Comparison of ENCODE assay signal across 8 mouse cellular contexts in the genomic region with DNA sequence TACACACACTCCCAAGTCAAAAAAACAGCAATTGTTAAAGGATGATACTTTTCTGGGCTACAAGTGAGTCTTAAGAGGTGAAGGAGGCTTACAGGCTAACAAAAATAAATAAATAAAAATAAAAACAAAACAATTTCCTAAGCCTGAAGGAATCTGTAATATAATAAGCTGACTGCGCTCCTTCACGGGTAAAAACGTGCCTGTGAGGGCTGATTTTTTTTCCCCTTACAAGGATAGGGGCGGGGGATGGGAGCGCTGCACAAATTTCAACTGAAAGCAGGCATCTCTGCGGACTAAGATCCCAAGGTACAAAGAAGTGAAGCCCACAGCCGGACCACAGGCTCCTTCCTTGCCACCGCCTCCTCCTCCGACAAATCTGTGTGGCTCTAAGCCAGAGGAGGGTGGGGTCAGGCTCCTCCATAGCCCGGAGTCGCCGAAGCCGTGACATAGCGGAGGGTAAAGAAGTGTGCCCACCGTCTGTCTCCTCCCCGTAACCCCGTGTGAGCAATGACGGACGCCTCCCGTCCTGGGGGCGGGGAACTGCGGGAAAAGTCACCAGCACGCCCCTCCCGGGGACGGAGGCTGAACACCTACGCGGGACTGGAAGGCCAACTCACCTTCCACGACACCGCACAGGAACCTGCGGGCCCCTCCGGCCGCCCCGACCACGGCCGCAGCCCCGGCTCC. TPM values are rescaled to one million over a fixed set of nuclear protein-coding genes. Genes with fewer than 3 reads are reported as not detected.
DNase-seq lines count a peak whose midpoint lies in the region; ATAC-seq and TF ChIP-seq lines count a peak whose summit lies in the region.

No protein-coding gene starts in this region.

- TF ChIP-seq CTCF in Patski (IDR thresholded peaks at IDR 0.05), result no peak

- ATAC-seq in Patski, result peak; percentile 45
- ATAC-seq in hindbrain, embryonic 13.5 days (ENCODE audit: low FRiP score), result peak; percentile 43

- peak; percentile 10 for DNase-seq in Patski (ENCODE audit: low read depth, low spot score)
- DNase-seq in cerebellum, adult 9-11 months, result peak; percentile 84
- peak; percentile 49 to 56 for DNase-seq in frontal cortex, postnatal 14 days (ENCODE audit: low spot score in 2 of 2)
- DNase-seq in layer of hippocampus, postnatal 14 days (ENCODE audit: low spot score in 2 of 2), result peak; percentile 50 to 54
- DNase-seq in lung, postnatal 10 days, result peak; percentile 92
- peak; percentile 30 for DNase-seq in retina, adult 2 months (ENCODE audit: low read depth, low spot score)
- peak; percentile 65 to 80 for DNase-seq in thymus, postnatal 36 days

- peaks cover 40% of the 10 kb centered on the region for H3K4me1 ChIP-seq in hindbrain, embryonic 13.5 days (replicated peaks)

- CTCF ChIA-PET in Patski (lab: Charles Lee), result no interaction called here

- peak overlapping the region; percentile 99 for H3K27ac ChIP-seq in hindbrain, embryonic 13.5 days

- H3K9ac ChIP-seq in hindbrain, embryonic 13.5 days, result peak overlapping the region; percentile 100

- no peaks in the 10 kb centered on the region for H3K9me3 ChIP-seq in hindbrain, embryonic 13.5 days

- POLR2A ChIA-PET in Patski (lab: Charles Lee), result interaction anchor here (1.1 kb wide), 2 partner anchors 8 to 22 kb away, joined by 3 read pairs; no protein-coding TSS in a partner anchor

- H3K27me3 ChIP-seq in Patski, result no peaks in the 10 kb centered on the region
- no peaks in the 10 kb centered on the region for H3K27me3 ChIP-seq in hindbrain, embryonic 13.5 days

- under 1% methylated on average over 35 of the region's 36 CpGs for WGBS in hindbrain, embryonic 13.5 days

- peaks cover 22% of the 10 kb centered on the region for H3K36me3 ChIP-seq in hindbrain, embryonic 13.5 days

- H3K4me3 ChIP-seq in hindbrain, embryonic 13.5 days, result peak overlapping the region; percentile 99

- peak overlapping the region; percentile 82 for H3K4me2 ChIP-seq in hindbrain, embryonic 13.5 days

- in situ Hi-C loops in Patski (cut with MboI; ENCODE audit: low pct_unique_long_range_greater_than_20kb), result no loop called here

RNA-seq across cellular contexts. Expression of a gene that starts 1.2 kb away (rescaled TPM):
- polyA plus RNA-seq in Patski (2021), result 86.3 TPM
- 86.8 and 88.0 TPM in 2 replicates for polyA plus RNA-seq in hindbrain, embryonic 13.5 days (2015; fragmentation: Nextera tagmentation; extraction: Ambion mirVana)
- 100 to 1,000 TPM; 133 to 136 TPM for total RNA-seq in layer of hippocampus, postnatal 14 days (2021)

RNA-seq across cellular contexts. Expression of a gene that starts 33.1 kb away (rescaled TPM):
- 71.3 TPM for polyA plus RNA-seq in Patski (2021)
- polyA plus RNA-seq in hindbrain, embryonic 13.5 days (2015; fragmentation: Nextera tagmentation; extraction: Ambion mirVana), result 5.3 and 6.5 TPM in 2 replicates
- 10 to 100 TPM; 11.9 to 12.9 TPM for total RNA-seq in layer of hippocampus, postnatal 14 days (2021)

RNA-seq across cellular contexts. Expression of a gene that starts 33.4 kb away (rescaled TPM):
- 0.10 TPM for polyA plus RNA-seq in Patski (2021)
- polyA plus RNA-seq in hindbrain, embryonic 13.5 days (2015; fragmentation: Nextera tagmentation; extraction: Ambion mirVana), result 5.1 and 6.8 TPM in 2 replicates
- total RNA-seq in layer of hippocampus, postnatal 14 days (2021), result 100 to 1,000 TPM; 193 to 195 TPM

RNA-seq across cellular contexts. Expression of a gene that starts 39.7 kb away (rescaled TPM):
- 0.13 TPM for polyA plus RNA-seq in Patski (2021)
- 0.44 and 0.95 TPM in 2 replicates for polyA plus RNA-seq in hindbrain, embryonic 13.5 days (2015; fragmentation: Nextera tagmentation; extraction: Ambion mirVana)
- not detected for total RNA-seq in layer of hippocampus, postnatal 14 days (2021)

Comparison
In these comparisons a context has a peak if more than half of its experiments do, and no peak if none do; other contexts are left out.
1. Peak in every context shown above with its lines: DNase-seq, ATAC-seq, H3K4me3 ChIP-seq and H3K27ac ChIP-seq.
2. DNase-seq: peak in every context shown above with its lines; median percentile 92 in lung, postnatal 10 days; 84 in cerebellum, adult 9-11 months; 72 in thymus, postnatal 36 days; 52 in frontal cortex, postnatal 14 days; 52 in layer of hippocampus, postnatal 14 days; 30 in retina, adult 2 months; 10 in Patski.